In genomic region chr12:9569971-9570370, GRCm38 (mm10) we compare ENCODE assay signal across 7 mouse cellular contexts. TPM values are rescaled to one million over a fixed set of nuclear protein-coding genes. Genes with fewer than 3 reads are reported as not detected.
DNase-seq lines count a peak whose midpoint lies in the region; ATAC-seq and TF ChIP-seq lines count a peak whose summit lies in the region.

Gene Osr1 (plus strand): TSS chr12:9570116.

- H3K27ac ChIP-seq in embryonic facial prominence, embryonic 14.5 days (replicated peaks; ENCODE audit: low read depth, low read length): no peak within 1 kb of the TSS
- no peak within 1 kb of the TSS for H3K27ac ChIP-seq in heart, postnatal 0 days (ENCODE audit: low read depth)

- H3K4me2 ChIP-seq in embryonic facial prominence, embryonic 14.5 days (ENCODE audit: low read depth, low read length): peak within 1 kb of the TSS; percentile 71
- H3K4me2 ChIP-seq in heart, postnatal 0 days (ENCODE audit: low read depth, low read length): peak within 1 kb of the TSS; percentile 82

- H3K36me3 ChIP-seq in embryonic facial prominence, embryonic 14.5 days (ENCODE audit: control insufficient read depth, insufficient read depth, low read length): no peaks in the 10 kb centered on the region
- no peaks in the 10 kb centered on the region for H3K36me3 ChIP-seq in heart, postnatal 0 days (replicated peaks; ENCODE audit: control insufficient read depth, insufficient read depth, low read length)

- peak; percentile 72 for DNase-seq in ES-CJ7 (ENCODE audit: low read depth, low spot score)
- DNase-seq in adrenal gland, postnatal 14 days: peak; percentile 77
- DNase-seq in embryonic facial prominence, embryonic 14.5 days (ENCODE audit: low spot score): peak; percentile 89
- DNase-seq in heart, postnatal 0 days (ENCODE audit: low spot score): no peak
- DNase-seq in kidney, postnatal 4 days: peak; percentile 80 to 85
- DNase-seq in lung, postnatal 14 days: peak; percentile 78
- DNase-seq in right cerebral cortex, postnatal 10 days (ENCODE audit: low spot score in 2 of 2): peak; percentile 55 to 82

- H3K27me3 ChIP-seq in embryonic facial prominence, embryonic 14.5 days (replicated peaks; ENCODE audit: control insufficient read depth, insufficient read depth, low read length): peaks cover 39% of the 10 kb centered on the region
- H3K27me3 ChIP-seq in heart, postnatal 0 days (ENCODE audit: control insufficient read depth, insufficient read depth, low read length): peaks cover 48% of the 10 kb centered on the region

- no peak for TF ChIP-seq EP300 in heart, postnatal 0 days (IDR thresholded peaks at IDR 0.05; ENCODE audit: low read depth)

- peak; percentile 69 for TF ChIP-seq CTCF in heart, postnatal 0 days (IDR thresholded peaks at IDR 0.05; ENCODE audit: low read depth)

- peaks cover 5% of the 10 kb centered on the region; the same call in 1 of the 2 replicates for H3K4me1 ChIP-seq in embryonic facial prominence, embryonic 14.5 days (ENCODE audit: control insufficient read depth, insufficient read depth, low read length)
- no peaks in the 10 kb centered on the region for H3K4me1 ChIP-seq in heart, postnatal 0 days (ENCODE audit: control insufficient read depth, insufficient read depth)

- no peak for ATAC-seq in embryonic facial prominence, embryonic 14.5 days (ENCODE audit: low read depth)
- ATAC-seq in heart, postnatal 0 days (ENCODE audit: insufficient read depth, low read depth): no peak

- H3K9me3 ChIP-seq in embryonic facial prominence, embryonic 14.5 days (ENCODE audit: control insufficient read depth, low read length): no peaks in the 10 kb centered on the region
- H3K9me3 ChIP-seq in heart, postnatal 0 days (replicated peaks; ENCODE audit: control insufficient read depth, low read length): no peaks in the 10 kb centered on the region

- peak within 1 kb of the TSS; percentile 33 for H3K4me3 ChIP-seq in embryonic facial prominence, embryonic 14.5 days (ENCODE audit: low read depth, low read length)
- peak within 1 kb of the TSS; percentile 55 for H3K4me3 ChIP-seq in heart, postnatal 0 days (ENCODE audit: low read depth, low read length)

- WGBS in embryonic facial prominence, embryonic 14.5 days: 0% methylated on average over 15 of the region's 15 CpGs
- under 1% methylated on average over 15 of the region's 15 CpGs for WGBS in heart, postnatal 0 days

- H3K9ac ChIP-seq in embryonic facial prominence, embryonic 14.5 days (ENCODE audit: low read depth, low read length): peak within 1 kb of the TSS; percentile 22
- H3K9ac ChIP-seq in heart, postnatal 0 days (replicated peaks; ENCODE audit: low read depth, low read length): peak within 1 kb of the TSS; percentile 17; the same call in 1 of the 2 replicates

RNA-seq across cellular contexts. Expression of gene Osr1, which starts in this region (rescaled TPM):
- total RNA-seq in adrenal gland, postnatal 14 days (2021): 3.6 and 6.3 TPM in 2 replicates
- 66.1 and 88.3 TPM in 2 replicates for polyA plus RNA-seq in embryonic facial prominence, embryonic 14.5 days (2014; fragmentation: Nextera tagmentation; extraction: Ambion mirVana)
- total RNA-seq in heart, postnatal 0 days (2014; rRNA removed; ENCODE audit: low replicate concordance): 18.7 and 28.1 TPM in 2 replicates
- polyA plus RNA-seq in heart, postnatal 0 days (2015; fragmentation: Nextera tagmentation; extraction: Ambion mirVana): 3.1 and 5.1 TPM in 2 replicates

Comparison
In these comparisons a context has a peak if more than half of its experiments do, and no peak if none do; other contexts are left out.
1. RNA of gene Osr1 (polyA plus RNA-seq): 66.1 to 88.3 TPM in embryonic facial prominence, embryonic 14.5 days; 3.1 to 5.1 TPM in heart, postnatal 0 days; every median in the first group is over 10 times any median in the second.